Mouse (Mus musculus) neural tube, embryonic 12.5 days (tissue): ENCODE measurements around the gene Gm4787. TPM values are rescaled to one million over a fixed set of nuclear protein-coding genes. Genes with fewer than 3 reads are reported as not detected.
"Not testable (repeated sequence)": the region's sequence is repeated elsewhere in the genome, so short reads cannot be mapped to it uniquely, and the experiment has no call there.

Experiments used
- ATAC-seq: fragments of 200-750 bp; cut with Nextera tagmentation; 2 replicates; pipeline ENCODE4 v1.8.0; 2017; ENCODE audit warnings: low read depth, mild to moderate bottlenecking, moderate TSS enrichment, moderate library complexity; ENCODE audit not compliant: low FRiP score
- H3K27ac ChIP-seq: fragments of 300-500 bp; sonication (generic); 2 replicates; pipeline ENCODE4 v1.5.1; 2016
- H3K27me3 ChIP-seq: fragments of 300-500 bp; sonication (generic); replicated peaks from 2 replicates; pipeline ENCODE4 v1.6.1; 2016; ENCODE audit warnings: mild to moderate bottlenecking
- H3K36me3 ChIP-seq: fragments of 300-500 bp; sonication (generic); 2 replicates; pipeline ENCODE4 v1.6.1; 2016; ENCODE audit warnings: mild to moderate bottlenecking
- H3K4me1 ChIP-seq: fragments of 300-500 bp; sonication (generic); 2 replicates; pipeline ENCODE4 v1.6.1; 2016
- H3K4me2 ChIP-seq: fragments of 300-500 bp; sonication (generic); replicated peaks from 2 replicates; pipeline ENCODE4 v1.6.1; 2016; ENCODE audit warnings: mild to moderate bottlenecking
- H3K4me3 ChIP-seq: fragments of 300-500 bp; sonication (generic); 2 replicates; pipeline ENCODE4 v1.5.1; 2016
- H3K9ac ChIP-seq: fragments of 300-500 bp; sonication (generic); 2 replicates; pipeline ENCODE4 v1.6.1; 2016; ENCODE audit warnings: mild to moderate bottlenecking
- H3K9me3 ChIP-seq: fragments of 300-500 bp; sonication (generic); 2 replicates; pipeline ENCODE4 v1.6.1; 2016; ENCODE audit warnings: mild to moderate bottlenecking
- WGBS: fragments of 180-500 bp; shearing (Covaris S2); methylation state at CpG from one replicate; pipeline ENCODE4 v1.1.7; 2016; 5-methylcytosine and 5-hydroxymethylcytosine counted together
- polyA plus RNA-seq: library from polyadenylated mRNA; unstranded; fragments of >200 nt; fragmentation: Nextera tagmentation; extraction: Ambion mirVana; gene quantifications from 2 replicates; pipeline ENCODE4 v1.2.1, GENCODE M21; 2016

The Gm4787 gene
- polyA plus RNA-seq: 0.27 and 0.40 TPM in 2 replicates

DNA sequence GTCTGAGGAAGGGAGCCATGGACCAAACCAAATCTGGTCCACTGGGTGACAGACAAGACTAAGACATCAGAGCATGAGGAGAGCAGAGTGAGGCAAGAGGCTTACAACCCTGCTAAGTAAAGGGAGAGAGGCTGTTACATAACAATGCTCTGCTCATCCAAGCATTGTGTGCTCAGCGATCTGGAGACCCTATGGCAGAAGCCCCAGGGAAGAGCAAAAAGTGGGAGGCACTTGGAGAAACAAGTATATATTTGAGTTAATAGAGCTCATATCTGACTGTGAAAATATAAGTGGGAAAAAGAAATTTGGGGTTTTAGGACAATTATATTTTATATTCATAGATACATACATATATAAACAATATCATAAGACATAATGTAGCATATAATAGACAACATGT lies at the start of gene Gm4787:
Gm4787 (minus strand) TSS at position 101 of the 400 bp plus-strand sequence.
- H3K36me3 ChIP-seq, H3K4me3 ChIP-seq, H3K4me2 ChIP-seq, H3K4me1 ChIP-seq, H3K27ac ChIP-seq, ATAC-seq, H3K27me3 ChIP-seq, H3K9me3 ChIP-seq, H3K9ac ChIP-seq: not testable (repeated sequence)
- WGBS: 79% methylated on average over 1 of the region's 1 CpGs

GRCm38 (mm10) chr12:81421846-81422245 lies 42.6 kb upstream of the Gm4787 start, which contains the start of gene Adam4:
Gene Adam4 (minus strand): TSS chr12:81421946.
- Histone ChIP-seq H3K4me2 (no peak within 1 kb of the TSS), H3K9me3 (peaks cover 21% of the 10 kb centered on the region; the same call in 1 of the 2 replicates), H3K9ac (no peak within 1 kb of the TSS), H3K36me3 (peaks cover 13% of the 10 kb centered on the region), H3K4me1 (no peaks in the 10 kb centered on the region), H3K27me3 (no peaks in the 10 kb centered on the region), H3K27ac (no peak within 1 kb of the TSS), H3K4me3 (no peak within 1 kb of the TSS)
- WGBS: 95% methylated on average over 1 of the region's 1 CpGs
- no peak for ATAC-seq

DNA sequence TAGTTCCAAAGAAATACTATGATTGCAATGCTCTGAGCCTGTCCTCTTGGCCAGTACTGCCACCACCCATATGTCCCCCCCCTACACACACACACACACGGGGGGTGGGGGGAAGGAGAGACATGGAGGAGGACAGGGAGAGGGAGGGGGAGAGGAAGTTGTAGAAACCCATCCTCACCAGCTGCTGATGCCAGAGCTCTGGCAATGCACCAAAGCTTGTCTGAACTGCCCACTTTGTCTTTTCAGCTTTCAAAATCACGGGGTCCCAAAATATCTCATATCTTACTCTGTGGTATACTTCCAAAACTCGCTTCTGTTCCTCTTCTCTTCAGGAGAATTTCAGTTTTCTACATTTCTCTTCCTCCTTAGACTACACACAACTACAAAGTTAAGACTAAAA lies 33.9 kb upstream of the Gm4787 start:
- no peaks in the 10 kb centered on the region for H3K9me3 ChIP-seq
- H3K27ac ChIP-seq: no peak overlapping the region
- H3K9ac ChIP-seq: no peak overlapping the region
- 90% methylated on average over 3 of the region's 3 CpGs for WGBS
- no peaks in the 10 kb centered on the region for H3K4me1 ChIP-seq
- ATAC-seq: no peak
- H3K4me3 ChIP-seq: no peak overlapping the region
- H3K36me3 ChIP-seq: no peaks in the 10 kb centered on the region
- no peak overlapping the region for H3K4me2 ChIP-seq
- H3K27me3 ChIP-seq: no peaks in the 10 kb centered on the region

DNA sequence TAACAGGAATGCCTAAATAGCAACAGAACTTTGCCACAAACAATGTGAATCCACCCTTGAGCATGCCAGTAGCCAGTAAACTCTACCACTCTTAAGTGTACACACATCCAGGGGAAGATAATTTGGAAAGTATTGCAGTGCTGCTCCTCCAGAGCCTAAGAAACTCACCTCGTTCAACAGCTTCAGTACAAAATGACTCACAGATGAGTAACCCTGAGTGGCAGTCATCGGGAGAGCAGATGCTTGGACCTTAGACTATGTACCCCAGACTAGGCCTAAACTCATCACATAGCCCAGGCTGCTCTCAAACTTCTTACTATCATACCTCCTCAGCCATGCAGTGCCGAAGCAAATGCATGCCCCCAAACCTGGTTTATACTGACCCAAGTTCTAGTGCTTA lies 29.7 kb upstream of the Gm4787 start:
- ATAC-seq: no peak
- H3K27ac ChIP-seq: no peak overlapping the region
- no peaks in the 10 kb centered on the region for H3K36me3 ChIP-seq
- no peak overlapping the region for H3K4me2 ChIP-seq
- H3K4me3 ChIP-seq: no peak overlapping the region
- no peaks in the 10 kb centered on the region for H3K9me3 ChIP-seq
- 89% methylated on average over 3 of the region's 3 CpGs for WGBS
- H3K4me1 ChIP-seq: no peaks in the 10 kb centered on the region
- H3K9ac ChIP-seq: no peak overlapping the region
- H3K27me3 ChIP-seq: no peaks in the 10 kb centered on the region

- Histone ChIP-seq H3K4me3 (no peak overlapping the region), H3K27ac (no peak overlapping the region), H3K9me3 (no peaks in the 10 kb centered on the region), H3K4me1 (no peaks in the 10 kb centered on the region), H3K36me3 (no peaks in the 10 kb centered on the region), H3K9ac (no peak overlapping the region), H3K4me2 (no peak overlapping the region), H3K27me3 (no peaks in the 10 kb centered on the region)
- 30% methylated on average over 1 of the region's 1 CpGs for WGBS
- ATAC-seq: no peak
These were observed 22.9 kb upstream of the Gm4787 start for GRCm38 (mm10) chr12:81402187-81402586.

DNA sequence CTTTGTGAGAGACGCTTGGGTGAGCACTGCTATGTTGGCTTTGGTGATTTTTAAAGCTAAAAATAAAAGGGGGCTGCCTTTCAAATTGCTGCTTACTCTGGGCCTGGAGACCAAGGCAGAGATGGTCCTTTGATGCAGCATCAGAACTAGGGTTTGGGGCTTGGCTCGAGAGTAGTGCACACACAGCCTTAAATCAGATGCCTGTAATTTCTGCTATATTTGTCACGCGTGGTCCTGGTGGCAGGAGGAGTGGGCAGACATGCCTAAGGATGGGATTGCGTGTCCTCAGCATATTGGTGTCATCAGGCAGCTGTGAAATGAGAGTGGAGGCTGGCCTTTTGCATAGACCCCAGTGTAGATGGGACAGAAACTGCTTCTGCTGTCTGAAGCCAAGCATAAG lies 45.4 kb downstream of the Gm4787 start:
- Histone ChIP-seq H3K4me3 (0 out of 2 replicates have a peak overlapping the region, but pooled peaks have one; percentile 60), H3K4me1 (peaks cover 23% of the 10 kb centered on the region), H3K27ac (no peak overlapping the region), H3K4me2 (peak overlapping the region; percentile 93), H3K27me3 (peaks cover 12% of the 10 kb centered on the region; the same call in 1 of the 2 replicates), H3K9ac (0 out of 2 replicates have a peak overlapping the region, but pooled peaks have one; percentile 78), H3K9me3 (no peaks in the 10 kb centered on the region), H3K36me3 (no peaks in the 10 kb centered on the region)
- 75% methylated on average over 5 of the region's 5 CpGs for WGBS
- no peak for ATAC-seq

DNA sequence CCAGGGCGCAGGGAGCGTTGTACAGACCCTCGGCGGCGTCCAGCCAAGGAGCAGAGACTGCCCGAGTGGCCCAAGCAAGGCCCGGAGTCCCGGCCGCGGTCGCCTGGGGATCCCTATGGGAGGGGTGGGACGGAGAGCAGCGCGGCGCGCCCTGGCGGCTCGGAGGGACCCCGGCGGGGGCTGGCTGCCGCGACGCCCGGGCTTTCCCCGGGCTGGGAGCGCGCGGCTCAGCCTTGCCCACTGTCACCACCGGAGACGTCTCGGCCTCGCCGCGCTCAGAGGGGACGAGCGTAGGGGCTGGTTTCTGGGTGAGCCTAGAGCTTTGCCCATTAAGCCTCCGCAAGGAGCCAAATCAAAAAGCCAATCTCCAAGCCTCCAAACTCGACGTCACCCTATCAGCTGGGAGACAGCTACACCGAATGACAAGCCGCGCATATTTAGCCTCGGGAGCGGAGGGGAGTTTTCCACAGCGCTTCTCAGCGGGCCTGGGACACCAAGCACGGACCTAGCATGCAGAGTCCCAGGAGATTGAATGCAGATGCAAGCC lies 46.3 kb downstream of the Gm4787 start, which contains the start of gene Slc8a3:
Slc8a3 (minus strand) TSS at position 306 of the 547 bp plus-strand sequence.
- peak; percentile 78 for ATAC-seq
- H3K27ac ChIP-seq: peak within 1 kb of the TSS; percentile 46; the same call in 1 of the 2 replicates
- peak within 1 kb of the TSS; percentile 60 for H3K4me3 ChIP-seq
- no peaks in the 10 kb centered on the region for H3K36me3 ChIP-seq
- peak within 1 kb of the TSS; percentile 78 for H3K9ac ChIP-seq
- peak within 1 kb of the TSS; percentile 93 for H3K4me2 ChIP-seq
- H3K9me3 ChIP-seq: no peaks in the 10 kb centered on the region
- H3K27me3 ChIP-seq: peaks cover 12% of the 10 kb centered on the region; the same call in 1 of the 2 replicates
- WGBS: under 1% methylated on average over 47 of the region's 47 CpGs
- peaks cover 23% of the 10 kb centered on the region for H3K4me1 ChIP-seq

DNA sequence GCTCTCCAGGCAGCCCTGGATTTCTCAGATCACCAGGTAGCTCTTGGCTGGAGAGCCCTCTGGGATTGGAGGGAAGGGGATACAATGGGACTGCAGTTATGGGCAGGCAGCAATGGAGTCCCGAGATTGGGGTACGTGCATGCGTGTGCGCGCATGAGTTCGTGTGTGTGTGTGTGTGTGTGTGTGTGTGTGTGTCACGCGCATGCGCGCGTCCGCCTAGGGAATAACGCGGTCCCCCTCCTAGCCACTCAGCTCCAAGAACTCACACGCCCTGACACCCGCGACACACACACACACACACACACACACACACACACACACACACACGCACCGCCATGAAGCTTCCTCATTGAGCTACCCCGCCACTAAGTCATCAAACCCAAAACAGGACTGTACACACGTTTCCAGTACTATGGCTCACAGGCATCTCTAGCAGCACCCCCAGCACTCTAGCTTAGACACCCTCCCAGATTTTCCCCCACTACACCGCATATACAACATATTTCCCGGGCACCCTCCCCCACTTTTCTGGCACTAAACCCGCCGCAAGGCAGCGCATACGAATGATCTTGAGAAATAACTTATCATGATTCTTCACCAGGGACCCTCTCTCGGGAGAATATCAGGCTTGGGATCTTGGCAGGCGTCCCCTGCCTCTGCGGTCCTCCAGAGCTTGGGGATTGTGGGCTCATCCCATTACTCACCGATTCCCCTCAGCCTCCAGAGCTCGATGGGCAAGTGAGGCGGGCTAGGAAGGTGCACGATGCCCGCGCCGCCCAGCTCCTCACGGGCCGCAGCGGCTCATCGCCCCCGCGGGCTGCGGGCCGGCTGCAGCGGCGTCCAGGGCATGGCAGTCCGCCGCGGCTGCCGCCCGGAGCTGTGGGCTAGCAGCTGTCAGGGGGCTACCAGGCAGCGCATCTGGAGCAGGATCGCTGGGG lies 47.1 kb downstream of the Gm4787 start:
- no peaks in the 10 kb centered on the region for H3K36me3 ChIP-seq
- no peaks in the 10 kb centered on the region for H3K9me3 ChIP-seq
- peak overlapping the region; percentile 78 for H3K9ac ChIP-seq
- peaks cover 12% of the 10 kb centered on the region; the same call in 1 of the 2 replicates for H3K27me3 ChIP-seq
- H3K4me3 ChIP-seq: peak overlapping the region; percentile 60
- H3K4me2 ChIP-seq: peak overlapping the region; percentile 93
- under 1% methylated on average over 46 of the region's 54 CpGs for WGBS
- peaks cover 23% of the 10 kb centered on the region for H3K4me1 ChIP-seq
- peak overlapping the region; percentile 46; the same call in 1 of the 2 replicates for H3K27ac ChIP-seq
- peak; percentile 76 for ATAC-seq

DNA sequence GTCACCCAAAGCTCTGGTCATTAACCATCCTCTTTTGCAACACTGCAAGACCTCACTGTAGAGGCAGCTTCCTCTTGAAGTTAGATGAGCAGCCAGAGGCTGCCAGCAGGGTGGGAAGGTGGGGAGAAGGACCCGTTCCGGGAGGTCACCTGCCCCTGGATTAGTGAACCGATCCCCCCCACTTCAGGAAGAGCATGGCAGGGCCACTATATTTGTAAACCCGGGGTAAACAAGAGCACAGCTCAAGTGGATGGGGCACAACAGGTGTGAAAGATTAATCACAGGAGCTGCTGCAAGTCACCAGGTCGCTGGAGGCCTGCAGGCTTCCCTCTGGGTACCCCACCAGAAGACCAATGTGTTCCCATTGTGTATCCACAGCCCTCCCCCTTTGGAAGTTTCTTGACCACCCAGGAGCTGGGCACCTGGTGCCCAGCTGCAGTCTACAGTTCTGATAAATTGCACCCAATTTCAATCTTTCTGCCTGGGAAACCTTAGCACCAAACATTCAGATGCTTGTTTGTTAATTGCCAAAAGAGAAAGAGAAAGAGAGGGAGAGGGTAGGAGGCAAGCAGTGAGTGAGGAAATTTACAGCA lies 48.1 kb downstream of the Gm4787 start:
- H3K9me3 ChIP-seq: no peaks in the 10 kb centered on the region
- H3K27me3 ChIP-seq: peaks cover 12% of the 10 kb centered on the region; the same call in 1 of the 2 replicates
- peaks cover 23% of the 10 kb centered on the region for H3K4me1 ChIP-seq
- no peak overlapping the region for H3K9ac ChIP-seq
- no peaks in the 10 kb centered on the region for H3K36me3 ChIP-seq
- H3K27ac ChIP-seq: no peak overlapping the region
- H3K4me2 ChIP-seq: peak overlapping the region; percentile 93
- no peak for ATAC-seq
- 39% methylated on average over 5 of the region's 5 CpGs for WGBS
- no peak overlapping the region; the same call in 1 of the 2 replicates for H3K4me3 ChIP-seq

Other genes starting within 250 kb of the Gm4787 start
- gene Slc8a3, start 46.3 kb downstream of the Gm4787 start, polyA plus RNA-seq: 3.7 and 4.2 TPM in 2 replicates
- gene Adam4, start 42.5 kb upstream of the Gm4787 start, polyA plus RNA-seq: 0.66 and 0.88 TPM in 2 replicates
- 131 and 135 TPM in 2 replicates for gene Cox16, start 105.7 kb upstream of the Gm4787 start, polyA plus RNA-seq
- gene Gm20498, start 153.4 kb upstream of the Gm4787 start, polyA plus RNA-seq: 30.5 and 30.9 TPM in 2 replicates
- gene Synj2bp, start 153.4 kb upstream of the Gm4787 start, polyA plus RNA-seq: 35.4 and 36.2 TPM in 2 replicates
- gene Adam21, start 189.0 kb upstream of the Gm4787 start, polyA plus RNA-seq: 0.69 and 0.75 TPM in 2 replicates
- 61.8 and 67.7 TPM in 2 replicates for gene Med6, start 215.5 kb upstream of the Gm4787 start, polyA plus RNA-seq